Mouse (Mus musculus): ENCODE results near the gene Lpin2. TPM values are rescaled to one million over a fixed set of nuclear protein-coding genes. Genes with fewer than 3 reads are reported as not detected.
A peak's percentile ranks its signal among the peaks of the same experiment; 100 is the strongest.

Lpin2 gene
- polyA plus RNA-seq, 1 experiment = 20.7 TPM

DNA sequence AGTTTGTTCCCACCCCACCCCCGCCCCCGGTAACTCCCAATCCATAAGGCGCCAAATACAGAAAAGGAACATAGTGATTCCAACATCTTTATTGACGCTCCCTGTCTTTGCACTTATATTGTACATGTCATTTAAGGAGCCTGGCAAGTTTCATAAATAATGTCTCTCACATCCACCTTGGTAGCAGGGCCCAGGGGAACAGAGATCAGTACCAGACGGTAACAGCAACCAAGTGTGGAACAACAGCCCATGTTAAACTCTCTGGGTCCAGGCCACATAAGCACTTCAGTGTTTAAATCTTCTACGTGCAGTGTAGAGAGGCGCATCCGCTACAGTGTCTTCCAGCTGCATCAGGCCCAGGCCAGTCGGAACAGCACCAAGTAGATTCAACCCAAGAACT lies 69.7 kb downstream of the Lpin2 start:
- H3K4me1 ChIP-seq (ENCODE audit: control insufficient read depth, insufficient read depth, low read length) = peaks cover 11% of the 10 kb centered on the region

DNA sequence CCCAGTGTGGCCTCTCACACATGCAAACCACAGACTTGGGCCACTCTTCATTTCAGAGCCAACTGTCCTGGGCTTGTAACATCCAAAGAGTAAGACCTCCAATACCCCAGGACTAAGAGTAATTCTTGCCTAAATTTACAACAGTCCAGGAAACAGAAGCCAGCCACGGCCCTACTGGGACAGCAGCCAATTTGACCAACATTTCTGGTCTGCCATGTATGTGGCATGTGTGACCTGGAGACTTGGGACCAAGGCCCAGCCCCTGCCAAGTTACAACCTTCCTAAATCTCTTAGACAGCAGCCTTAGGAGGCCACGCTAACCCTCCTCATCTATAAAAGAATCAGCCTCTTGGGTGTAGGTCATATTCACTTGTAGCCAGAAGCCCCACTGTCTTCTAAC lies 71.0 kb downstream of the Lpin2 start:
- H3K4me3 ChIP-seq (ENCODE audit: insufficient read depth, low read length) = no peak overlapping the region
- TF ChIP-seq CTCF (IDR thresholded peaks at IDR 0.05; ENCODE audit: borderline replicate concordance, insufficient read depth, low read length) (no peak), POLR2A (IDR thresholded peaks at IDR 0.05; ENCODE audit: low read depth, low read length) (no peak)
- H3K4me1 ChIP-seq (ENCODE audit: control insufficient read depth, insufficient read depth, low read length) = peaks cover 11% of the 10 kb centered on the region
- H3K27ac ChIP-seq (ENCODE audit: insufficient read depth, low read length) = no peak overlapping the region

More for the DNA sequence above, 69.7 kb downstream of the Lpin2 start:
- TF ChIP-seq POLR2A (IDR thresholded peaks at IDR 0.05; ENCODE audit: low read depth, low read length) (no peak), CTCF (IDR thresholded peaks at IDR 0.05; ENCODE audit: borderline replicate concordance, insufficient read depth, low read length) (no peak)
- Histone ChIP-seq H3K27ac (ENCODE audit: insufficient read depth, low read length) (no peak overlapping the region), H3K4me3 (ENCODE audit: insufficient read depth, low read length) (no peak overlapping the region)

DNA sequence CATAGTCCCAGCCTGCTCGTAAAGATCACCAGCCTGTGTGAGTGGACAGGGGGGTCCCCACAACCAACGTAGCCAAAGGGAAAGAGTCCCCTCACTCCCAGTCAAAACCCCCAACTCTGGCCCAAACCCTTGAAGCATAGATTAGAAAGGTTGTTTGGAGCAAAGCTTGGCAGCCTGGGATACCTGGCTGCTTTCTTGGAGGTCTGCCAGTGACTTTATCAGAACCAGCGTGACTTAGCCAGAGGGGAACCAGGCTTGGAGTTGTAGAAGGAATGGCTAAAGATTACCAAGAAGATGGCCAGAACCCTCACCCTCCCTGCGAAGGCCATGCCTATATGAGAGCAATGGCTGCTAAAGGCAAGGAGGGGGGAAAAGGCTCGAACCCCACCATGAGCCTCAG lies 71.7 kb downstream of the Lpin2 start:
- Histone ChIP-seq H3K27ac (ENCODE audit: insufficient read depth, low read length) (no peak overlapping the region), H3K4me1 (ENCODE audit: control insufficient read depth, insufficient read depth, low read length) (peaks cover 11% of the 10 kb centered on the region), H3K4me3 (ENCODE audit: insufficient read depth, low read length) (no peak overlapping the region)
- TF ChIP-seq CTCF (IDR thresholded peaks at IDR 0.05; ENCODE audit: borderline replicate concordance, insufficient read depth, low read length) (no peak), POLR2A (IDR thresholded peaks at IDR 0.05; ENCODE audit: low read depth, low read length) (no peak)

DNA sequence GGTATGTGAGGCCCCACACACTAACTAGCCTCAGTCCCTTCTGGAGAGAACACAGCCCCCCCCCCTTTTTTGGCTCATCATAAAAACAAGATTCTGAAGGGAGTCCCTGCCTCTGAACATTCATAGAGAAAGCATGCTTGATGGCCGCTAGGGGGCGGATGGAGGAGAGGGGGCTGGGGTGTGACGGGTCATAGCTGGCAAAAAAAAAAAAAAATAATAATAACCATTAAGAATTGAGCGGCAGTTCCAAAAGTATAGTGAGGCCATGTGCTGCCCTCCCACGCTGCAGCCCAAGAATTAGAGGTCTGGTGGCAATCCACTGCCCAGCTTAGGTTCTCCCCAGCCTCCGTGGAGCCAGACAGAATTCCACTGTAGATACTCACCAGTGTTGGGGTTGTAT lies 72.4 kb downstream of the Lpin2 start:
- Histone ChIP-seq H3K4me1 (ENCODE audit: control insufficient read depth, insufficient read depth, low read length) (peaks cover 11% of the 10 kb centered on the region), H3K4me3 (ENCODE audit: insufficient read depth, low read length) (no peak overlapping the region), H3K27ac (ENCODE audit: insufficient read depth, low read length) (no peak overlapping the region)
- peak; percentile 26; the same call in 1 of the 2 replicates for TF ChIP-seq CTCF (IDR thresholded peaks at IDR 0.05; ENCODE audit: borderline replicate concordance, insufficient read depth, low read length)
- TF ChIP-seq POLR2A (IDR thresholded peaks at IDR 0.05; ENCODE audit: low read depth, low read length) = no peak

DNA sequence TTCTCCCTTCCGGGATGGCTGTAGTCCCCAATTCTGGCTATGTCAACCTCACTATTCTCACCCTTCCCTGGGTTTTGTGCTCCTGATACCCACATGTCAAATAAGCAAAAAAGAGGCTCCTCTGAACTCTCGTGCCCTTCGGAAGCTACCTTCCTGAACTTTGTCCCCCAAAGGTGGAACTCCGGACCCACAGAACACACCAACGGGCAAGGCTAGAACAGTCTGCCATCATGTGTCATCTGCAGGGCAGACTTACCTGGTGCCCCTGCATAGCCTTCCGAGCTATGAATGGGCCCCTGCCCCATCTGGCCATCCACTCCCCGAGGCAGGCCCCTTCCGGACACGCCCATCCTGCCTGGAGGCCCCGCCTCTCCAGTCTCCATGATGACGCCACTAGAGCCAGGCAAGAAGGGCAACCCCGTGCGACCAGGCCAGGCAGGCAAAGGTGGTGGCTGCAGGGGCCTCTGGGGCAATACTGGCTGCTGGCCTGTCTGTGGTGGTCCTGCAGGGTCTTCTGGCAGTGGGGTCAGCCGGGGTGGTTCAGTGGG lies 73.8 kb downstream of the Lpin2 start:
- H3K4me1 ChIP-seq (ENCODE audit: control insufficient read depth, insufficient read depth, low read length) = no peaks in the 10 kb centered on the region

DNA sequence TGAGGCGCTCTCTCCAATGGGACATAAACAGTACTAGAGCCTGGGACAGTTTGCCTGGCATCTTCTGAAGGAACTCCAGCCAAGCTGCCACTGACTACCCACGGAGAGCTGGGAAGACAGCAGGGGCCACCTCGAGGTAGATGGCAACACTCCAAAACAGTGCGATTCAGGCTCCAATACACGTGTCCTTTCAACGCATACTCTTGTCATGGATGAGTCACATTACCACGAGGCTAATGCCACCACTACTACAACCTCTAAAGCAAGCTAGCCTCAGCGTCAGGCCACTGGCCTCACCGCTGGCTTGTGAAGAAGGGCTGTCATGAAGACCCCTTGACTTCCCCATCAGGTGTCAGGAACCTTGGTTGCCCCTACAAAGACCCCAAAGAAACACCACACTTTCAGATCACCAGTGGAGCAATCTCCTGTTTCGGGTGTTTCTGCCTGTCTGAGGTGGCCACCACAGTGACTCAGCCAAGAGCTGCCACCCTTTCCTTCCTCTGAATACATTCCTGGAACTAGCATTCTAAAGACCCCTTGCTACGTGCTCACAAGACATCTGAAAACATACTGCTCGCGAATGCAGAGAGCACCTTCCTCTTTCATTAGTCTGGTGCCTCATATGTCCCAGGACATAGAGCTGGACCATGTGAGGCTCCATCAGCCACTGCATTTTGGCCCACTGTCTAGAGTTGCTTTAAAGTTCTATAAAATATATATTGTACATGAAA lies 74.6 kb downstream of the Lpin2 start:
- no peaks in the 10 kb centered on the region for H3K4me1 ChIP-seq (ENCODE audit: control insufficient read depth, insufficient read depth, low read length)
- H3K27ac ChIP-seq (ENCODE audit: insufficient read depth, low read length) = no peak overlapping the region
- no peak overlapping the region for H3K4me3 ChIP-seq (ENCODE audit: insufficient read depth, low read length)
- TF ChIP-seq POLR2A (IDR thresholded peaks at IDR 0.05; ENCODE audit: low read depth, low read length) (no peak), CTCF (IDR thresholded peaks at IDR 0.05; ENCODE audit: borderline replicate concordance, insufficient read depth, low read length) (no peak)

More for the DNA sequence above, 73.8 kb downstream of the Lpin2 start:
- H3K4me3 ChIP-seq (ENCODE audit: insufficient read depth, low read length) = no peak overlapping the region
- no peak overlapping the region for H3K27ac ChIP-seq (ENCODE audit: insufficient read depth, low read length)
- TF ChIP-seq CTCF (IDR thresholded peaks at IDR 0.05; ENCODE audit: borderline replicate concordance, insufficient read depth, low read length) (no peak), POLR2A (IDR thresholded peaks at IDR 0.05; ENCODE audit: low read depth, low read length) (no peak)

DNA sequence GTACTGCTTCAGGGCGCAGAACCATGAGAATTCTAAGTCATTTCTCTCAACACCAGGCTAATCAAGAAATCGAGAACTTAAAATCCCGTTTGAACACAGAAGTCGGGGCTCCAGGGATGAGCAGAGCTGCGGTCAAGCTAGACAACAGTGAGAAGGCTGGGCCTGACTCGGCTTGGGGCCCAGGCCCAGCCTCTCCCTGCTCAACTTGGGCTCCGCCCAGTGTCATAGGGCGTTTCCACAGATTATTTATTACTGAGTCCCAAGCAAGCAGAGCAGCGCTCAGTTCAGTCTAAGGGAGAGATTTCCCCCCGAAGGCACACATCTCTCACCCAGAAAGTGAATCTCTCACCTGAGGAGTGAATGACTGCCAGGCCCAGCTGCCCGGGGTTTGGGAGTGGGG lies 77.4 kb downstream of the Lpin2 start:
- no peak overlapping the region for H3K27ac ChIP-seq (ENCODE audit: insufficient read depth, low read length)
- no peaks in the 10 kb centered on the region for H3K4me1 ChIP-seq (ENCODE audit: control insufficient read depth, insufficient read depth, low read length)
- H3K4me3 ChIP-seq (ENCODE audit: insufficient read depth, low read length) = no peak overlapping the region
- no peak for TF ChIP-seq POLR2A (IDR thresholded peaks at IDR 0.05; ENCODE audit: low read depth, low read length)
- TF ChIP-seq CTCF (IDR thresholded peaks at IDR 0.05; ENCODE audit: borderline replicate concordance, insufficient read depth, low read length) = no peak

DNA sequence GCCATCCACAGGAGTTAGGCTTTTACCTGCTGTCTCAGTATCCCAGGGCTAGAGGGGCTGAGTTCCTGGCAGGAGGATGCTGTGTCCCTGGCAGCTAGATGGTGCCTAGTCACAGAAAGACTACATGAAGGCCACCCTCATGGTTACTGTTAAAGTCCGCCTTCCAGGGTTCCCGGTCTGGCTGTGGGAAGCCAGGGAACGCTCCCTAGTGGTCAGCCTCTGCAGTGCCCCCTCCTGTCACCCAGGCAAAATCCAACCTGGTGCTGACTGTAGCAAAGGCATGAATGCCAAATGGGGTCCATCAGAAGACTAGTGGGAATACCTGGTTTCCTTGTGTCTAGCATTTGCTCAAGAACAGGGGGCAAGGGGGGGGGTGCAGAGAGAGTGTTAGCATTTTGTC lies 78.3 kb downstream of the Lpin2 start:
- Histone ChIP-seq H3K4me3 (ENCODE audit: insufficient read depth, low read length) (no peak overlapping the region), H3K27ac (ENCODE audit: insufficient read depth, low read length) (no peak overlapping the region), H3K4me1 (ENCODE audit: control insufficient read depth, insufficient read depth, low read length) (no peaks in the 10 kb centered on the region)
- TF ChIP-seq CTCF (IDR thresholded peaks at IDR 0.05; ENCODE audit: borderline replicate concordance, insufficient read depth, low read length) (no peak), POLR2A (IDR thresholded peaks at IDR 0.05; ENCODE audit: low read depth, low read length) (no peak)

DNA sequence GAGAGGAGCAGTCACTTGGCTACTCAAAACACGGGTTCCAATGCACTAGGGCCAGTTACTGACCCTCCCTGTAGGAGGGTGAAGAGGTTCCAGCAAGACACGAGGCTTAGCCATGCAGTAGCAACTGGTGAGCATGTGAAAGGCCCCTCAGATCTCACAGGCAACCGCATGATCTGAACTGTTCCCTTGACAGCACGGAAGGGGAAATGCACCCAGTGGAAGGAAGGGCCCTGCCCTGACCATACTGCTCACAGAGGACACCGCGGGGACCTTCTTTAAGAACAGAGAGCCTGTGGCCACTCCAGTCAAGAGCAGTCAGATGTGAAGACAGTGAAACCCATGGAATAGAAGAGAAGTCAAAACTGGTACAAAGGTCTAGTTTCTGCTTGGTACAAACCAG lies 80.8 kb downstream of the Lpin2 start:
- no peak overlapping the region for H3K27ac ChIP-seq (ENCODE audit: insufficient read depth, low read length)
- H3K4me3 ChIP-seq (ENCODE audit: insufficient read depth, low read length) = no peak overlapping the region
- TF ChIP-seq POLR2A (IDR thresholded peaks at IDR 0.05; ENCODE audit: low read depth, low read length) (no peak), CTCF (IDR thresholded peaks at IDR 0.05; ENCODE audit: borderline replicate concordance, insufficient read depth, low read length) (no peak)
- H3K4me1 ChIP-seq (ENCODE audit: control insufficient read depth, insufficient read depth, low read length) = no peaks in the 10 kb centered on the region

DNA sequence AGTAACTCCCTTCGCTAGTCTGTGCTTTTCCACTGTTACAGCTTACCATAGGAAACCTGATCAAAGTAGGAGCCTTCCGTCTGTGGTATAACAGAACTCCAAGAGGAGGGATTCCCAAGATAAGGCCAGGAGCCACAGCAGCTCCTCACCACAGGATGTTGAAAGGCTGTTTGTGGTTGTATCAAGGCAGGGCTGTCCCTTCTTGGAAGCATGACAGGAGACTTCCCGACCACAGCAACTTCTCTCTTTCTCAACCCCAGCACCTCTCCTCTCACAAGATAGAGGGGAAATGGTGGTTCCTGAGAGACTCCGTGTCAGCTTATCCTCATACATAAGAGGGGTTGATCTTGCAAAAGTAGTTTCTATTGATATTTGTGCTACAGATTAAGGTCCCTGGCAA lies 82.4 kb downstream of the Lpin2 start:
- no peak overlapping the region for H3K4me3 ChIP-seq (ENCODE audit: insufficient read depth, low read length)
- TF ChIP-seq POLR2A (IDR thresholded peaks at IDR 0.05; ENCODE audit: low read depth, low read length) (no peak), CTCF (IDR thresholded peaks at IDR 0.05; ENCODE audit: borderline replicate concordance, insufficient read depth, low read length) (no peak)
- no peaks in the 10 kb centered on the region for H3K4me1 ChIP-seq (ENCODE audit: control insufficient read depth, insufficient read depth, low read length)
- H3K27ac ChIP-seq (ENCODE audit: insufficient read depth, low read length) = no peak overlapping the region
